Mouse (Mus musculus): ENCODE measurements around the gene Igf1r. TPM values are rescaled to one million over a fixed set of nuclear protein-coding genes. Genes with fewer than 3 reads are reported as not detected.

Gene Igf1r
- polyA plus RNA-seq, 1 experiment from 2014 or later = 19.7 TPM

GRCm38 (mm10) chr7:68117981-68118380 lies 165.4 kb downstream of the Igf1r start:
- Histone ChIP-seq H3K27ac (ENCODE audit: low read depth) (no peak overlapping the region), H3K4me1 (ENCODE audit: insufficient read depth) (peaks cover 19% of the 10 kb centered on the region; the same call in 1 of the 2 replicates)
- no peak for TF ChIP-seq CTCF (IDR thresholded peaks at IDR 0.05; ENCODE audit: low read depth)

GRCm38 (mm10) chr7:68119605-68120004 lies 167.0 kb downstream of the Igf1r start:
- no peak overlapping the region for H3K9ac ChIP-seq
- no peaks in the 10 kb centered on the region for H3K9me3 ChIP-seq (ENCODE audit: low read depth, low read length)
- no peak overlapping the region for H3K4me2 ChIP-seq
- H3K4me1 ChIP-seq (ENCODE audit: insufficient read depth) = peaks cover 13% of the 10 kb centered on the region; the same call in 1 of the 2 replicates
- no peaks in the 10 kb centered on the region for H3K27me3 ChIP-seq (ENCODE audit: insufficient read depth, low read length)
- WGBS = 34% methylated on average over 5 of the region's 5 CpGs
- ATAC-seq (ENCODE audit: insufficient read depth) = no peak
- no peak for TF ChIP-seq CTCF (IDR thresholded peaks at IDR 0.05; ENCODE audit: low read depth)
- H3K4me3 ChIP-seq (ENCODE audit: low read depth, low read length) = no peak overlapping the region
- peak; percentile 37 for DNase-seq
- peak overlapping the region; percentile 64 for H3K27ac ChIP-seq (ENCODE audit: low read depth)
- no peaks in the 10 kb centered on the region; the same call in 1 of the 2 replicates for H3K36me3 ChIP-seq (ENCODE audit: insufficient read depth)

More at GRCm38 (mm10) chr7:68117981-68118380, 165.4 kb downstream of the Igf1r start:
- Histone ChIP-seq H3K9ac (no peak overlapping the region), H3K27me3 (ENCODE audit: insufficient read depth, low read length) (no peaks in the 10 kb centered on the region), H3K4me3 (ENCODE audit: low read depth, low read length) (no peak overlapping the region), H3K4me2 (no peak overlapping the region), H3K9me3 (ENCODE audit: low read depth, low read length) (no peaks in the 10 kb centered on the region), H3K36me3 (ENCODE audit: insufficient read depth) (no peaks in the 10 kb centered on the region; the same call in 1 of the 2 replicates)
- DNase-seq (no peak), ATAC-seq (ENCODE audit: insufficient read depth) (no peak)
- WGBS = 61% methylated on average over 2 of the region's 2 CpGs

- no peak for TF ChIP-seq CTCF (IDR thresholded peaks at IDR 0.05; ENCODE audit: low read depth)
- ATAC-seq (ENCODE audit: insufficient read depth) = no peak
- no peak for DNase-seq
- no peak overlapping the region for H3K4me3 ChIP-seq (ENCODE audit: low read depth, low read length)
- H3K9ac ChIP-seq = no peak overlapping the region
- 21% methylated on average over 3 of the region's 3 CpGs for whole genome bisulfite sequencing
- H3K36me3 ChIP-seq (ENCODE audit: insufficient read depth) = no peaks in the 10 kb centered on the region
- no peak overlapping the region for H3K27ac ChIP-seq (ENCODE audit: low read depth)
- H3K9me3 ChIP-seq (ENCODE audit: low read depth, low read length) = no peaks in the 10 kb centered on the region
- H3K4me2 ChIP-seq = no peak overlapping the region
- no peaks in the 10 kb centered on the region for H3K27me3 ChIP-seq (ENCODE audit: insufficient read depth, low read length)
- peaks cover 8% of the 10 kb centered on the region for H3K4me1 ChIP-seq (ENCODE audit: insufficient read depth)
Measured at GRCm38 (mm10) chr7:68122418-68122817, 169.8 kb downstream of the Igf1r start.

GRCm38 (mm10) chr7:68125347-68125746 lies 172.7 kb downstream of the Igf1r start:
- ATAC-seq (ENCODE audit: insufficient read depth) (no peak), DNase-seq (no peak)
- TF ChIP-seq CTCF (IDR thresholded peaks at IDR 0.05; ENCODE audit: low read depth) = no peak
- Histone ChIP-seq H3K9ac (no peak overlapping the region), H3K4me3 (ENCODE audit: low read depth, low read length) (no peak overlapping the region), H3K4me1 (ENCODE audit: insufficient read depth) (peaks cover 7% of the 10 kb centered on the region), H3K27me3 (ENCODE audit: insufficient read depth, low read length) (no peaks in the 10 kb centered on the region), H3K27ac (ENCODE audit: low read depth) (no peak overlapping the region), H3K9me3 (ENCODE audit: low read depth, low read length) (no peaks in the 10 kb centered on the region), H3K4me2 (no peak overlapping the region), H3K36me3 (ENCODE audit: insufficient read depth) (no peaks in the 10 kb centered on the region)
- WGBS = 41% methylated on average over 2 of the region's 2 CpGs

- H3K4me3 ChIP-seq (ENCODE audit: low read depth, low read length) = no peak overlapping the region
- ATAC-seq (ENCODE audit: insufficient read depth) (no peak), DNase-seq (peak; percentile 70)
- H3K4me1 ChIP-seq (ENCODE audit: insufficient read depth) = peaks cover 9% of the 10 kb centered on the region
- no peak overlapping the region for H3K9ac ChIP-seq
- TF ChIP-seq CTCF (IDR thresholded peaks at IDR 0.05; ENCODE audit: low read depth) = peak; percentile 71
- no peaks in the 10 kb centered on the region for H3K36me3 ChIP-seq (ENCODE audit: insufficient read depth)
- H3K27me3 ChIP-seq (ENCODE audit: insufficient read depth, low read length) = no peaks in the 10 kb centered on the region
- no peaks in the 10 kb centered on the region for H3K9me3 ChIP-seq (ENCODE audit: low read depth, low read length)
- H3K27ac ChIP-seq (ENCODE audit: low read depth) = peak overlapping the region; percentile 81; the same call in 1 of the 2 replicates
- H3K4me2 ChIP-seq = peak overlapping the region; percentile 91
- WGBS = 17% methylated on average over 6 of the region's 6 CpGs
Measured at GRCm38 (mm10) chr7:68127799-68128261, 175.2 kb downstream of the Igf1r start.

- H3K4me2 ChIP-seq = peak overlapping the region; percentile 91
- ATAC-seq (ENCODE audit: insufficient read depth) = no peak
- TF ChIP-seq CTCF (IDR thresholded peaks at IDR 0.05; ENCODE audit: low read depth) = no peak
- peak overlapping the region; percentile 60 for H3K4me3 ChIP-seq (ENCODE audit: low read depth, low read length)
- 8% methylated on average over 7 of the region's 7 CpGs for WGBS
- no peaks in the 10 kb centered on the region for H3K9me3 ChIP-seq (ENCODE audit: low read depth, low read length)
- H3K36me3 ChIP-seq (ENCODE audit: insufficient read depth) = no peaks in the 10 kb centered on the region
- peak overlapping the region; percentile 50; the same call in 1 of the 2 replicates for H3K9ac ChIP-seq
- H3K27ac ChIP-seq (ENCODE audit: low read depth) = peak overlapping the region; percentile 81; the same call in 1 of the 2 replicates
- H3K4me1 ChIP-seq (ENCODE audit: insufficient read depth) = peaks cover 9% of the 10 kb centered on the region
- DNase-seq = peak; percentile 40
- H3K27me3 ChIP-seq (ENCODE audit: insufficient read depth, low read length) = no peaks in the 10 kb centered on the region
Measured at GRCm38 (mm10) chr7:68128271-68128674, 175.6 kb downstream of the Igf1r start.

- H3K36me3 ChIP-seq (ENCODE audit: insufficient read depth) = no peaks in the 10 kb centered on the region
- no peak for TF ChIP-seq CTCF (IDR thresholded peaks at IDR 0.05; ENCODE audit: low read depth)
- peak; percentile 92 for ATAC-seq (ENCODE audit: insufficient read depth)
- H3K27ac ChIP-seq (ENCODE audit: low read depth) = peak overlapping the region; percentile 81
- no peaks in the 10 kb centered on the region for H3K9me3 ChIP-seq (ENCODE audit: low read depth, low read length)
- no peaks in the 10 kb centered on the region for H3K27me3 ChIP-seq (ENCODE audit: insufficient read depth, low read length)
- peak; percentile 100 for DNase-seq
- H3K4me2 ChIP-seq = peak overlapping the region; percentile 91
- peak overlapping the region; percentile 50 for H3K9ac ChIP-seq
- peak overlapping the region; percentile 60 for H3K4me3 ChIP-seq (ENCODE audit: low read depth, low read length)
- under 1% methylated on average over 19 of the region's 19 CpGs for WGBS
- peaks cover 14% of the 10 kb centered on the region for H3K4me1 ChIP-seq (ENCODE audit: insufficient read depth)
Measured at GRCm38 (mm10) chr7:68129077-68129511, 176.5 kb downstream of the Igf1r start.
